Mouse (Mus musculus) fat pad, adult 2 months (tissue): ENCODE results near the gene Lrrc30.

Experiments
- DNase-seq: peaks from one replicate; pipeline ENCODE4 v3.0.0-alpha.2; 2011; ENCODE audit warnings: low read depth, low spot score; ENCODE audit errors: extremely low read depth

Gene Lrrc30

GRCm38 (mm10) chr17:67584533-67584932, 48.0 kb downstream of the Lrrc30 start:
- DNase-seq = no peak

- no peak for DNase-seq
Measured at GRCm38 (mm10) chr17:67583422-67583821, 49.1 kb downstream of the Lrrc30 start.

GRCm38 (mm10) chr17:67582681-67583356, 49.7 kb downstream of the Lrrc30 start:
- no peak for DNase-seq

- no peak for DNase-seq
Measured at GRCm38 (mm10) chr17:67581839-67582238, 50.7 kb downstream of the Lrrc30 start.
